8 mouse cellular contexts compared by ENCODE assay signal in the genomic region with DNA sequence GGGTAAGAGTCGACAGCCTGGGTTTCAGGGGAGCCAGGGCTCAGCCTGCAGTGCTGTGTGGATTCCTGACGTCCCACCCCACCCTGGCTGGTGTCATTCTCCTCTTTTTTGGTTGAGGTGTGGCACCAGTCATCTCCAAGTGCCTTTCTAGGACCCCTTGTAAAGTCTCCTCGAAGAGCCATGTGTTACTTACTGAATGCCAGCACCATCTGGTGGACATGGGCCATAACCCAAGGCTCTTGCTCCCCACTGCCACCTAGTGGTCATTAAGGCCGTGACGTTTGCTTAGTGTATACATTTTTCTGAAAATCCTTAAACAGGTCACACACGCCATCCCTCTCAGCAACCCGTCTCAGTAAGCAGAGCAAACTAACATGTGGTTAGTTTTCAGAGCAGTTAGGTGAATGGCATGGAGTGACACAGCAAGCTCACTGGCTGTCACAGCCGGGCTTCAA. TPM values are rescaled to one million over a fixed set of nuclear protein-coding genes. Genes with fewer than 3 reads are reported as not detected.
A peak's percentile ranks its signal among the peaks of the same experiment; 100 is the strongest.
DNase-seq lines count a peak whose midpoint lies in the region; ATAC-seq and TF ChIP-seq lines count a peak whose summit lies in the region.

No protein-coding gene starts in this region.

- peak; percentile 74 for DNase-seq in Muller cell, postnatal 12 days (ENCODE audit: inconsistent ontology term)
- peak; percentile 21 for DNase-seq in cerebellum, adult 11-12 months
- peak; percentile 91 for DNase-seq in forebrain, postnatal 0 days
- peak; percentile 92 for DNase-seq in hindbrain, embryonic 14.5 days (ENCODE audit: low spot score)
- DNase-seq in layer of hippocampus, postnatal 14 days (ENCODE audit: low spot score in 2 of 2): peak; percentile 63 to 75
- peak; percentile 76 for DNase-seq in lung, postnatal 25 days (ENCODE audit: low spot score)
- peak; percentile 82 for DNase-seq in retina, postnatal 7 days (ENCODE audit: low read depth, low spot score)
- peak; percentile 39 for DNase-seq in urinary bladder, adult 2 months (ENCODE audit: low spot score)

- H3K9ac ChIP-seq in forebrain, postnatal 0 days: no peak overlapping the region
- H3K9ac ChIP-seq in hindbrain, embryonic 14.5 days: no peak overlapping the region

- H3K4me3 ChIP-seq in forebrain, postnatal 0 days (ENCODE audit: low read depth, low read length): no peak overlapping the region
- H3K4me3 ChIP-seq in hindbrain, embryonic 14.5 days (replicated peaks; ENCODE audit: low read length): no peak overlapping the region

- WGBS in forebrain, postnatal 0 days: 21% methylated on average over 8 of the region's 8 CpGs
- 21% methylated on average over 8 of the region's 8 CpGs for WGBS in hindbrain, embryonic 14.5 days

- ATAC-seq in forebrain, postnatal 0 days: peak; percentile 84
- peak; percentile 80 for ATAC-seq in hindbrain, embryonic 14.5 days (ENCODE audit: low FRiP score)

- no peak overlapping the region for H3K27ac ChIP-seq in forebrain, postnatal 0 days (ENCODE audit: low read depth, low read length)
- no peak overlapping the region for H3K27ac ChIP-seq in hindbrain, embryonic 14.5 days

- peak; percentile 100 for TF ChIP-seq CTCF in forebrain, postnatal 0 days (IDR thresholded peaks at IDR 0.05; ENCODE audit: low read depth)

- no peaks in the 10 kb centered on the region for H3K27me3 ChIP-seq in forebrain, postnatal 0 days (ENCODE audit: insufficient read depth, low read length)
- no peaks in the 10 kb centered on the region for H3K27me3 ChIP-seq in hindbrain, embryonic 14.5 days (ENCODE audit: control insufficient read depth, insufficient read depth, low read length)

- H3K4me2 ChIP-seq in forebrain, postnatal 0 days (ENCODE audit: low read depth): no peak overlapping the region
- no peak overlapping the region for H3K4me2 ChIP-seq in hindbrain, embryonic 14.5 days (replicated peaks)

- H3K9me3 ChIP-seq in forebrain, postnatal 0 days (ENCODE audit: low read length): no peaks in the 10 kb centered on the region
- H3K9me3 ChIP-seq in hindbrain, embryonic 14.5 days (ENCODE audit: control insufficient read depth, low read length): no peaks in the 10 kb centered on the region

- no peaks in the 10 kb centered on the region for H3K4me1 ChIP-seq in forebrain, postnatal 0 days (ENCODE audit: insufficient read depth)
- H3K4me1 ChIP-seq in hindbrain, embryonic 14.5 days (replicated peaks; ENCODE audit: control insufficient read depth, insufficient read depth, low read length): no peaks in the 10 kb centered on the region

- no peaks in the 10 kb centered on the region for H3K36me3 ChIP-seq in forebrain, postnatal 0 days (ENCODE audit: insufficient read depth)
- no peaks in the 10 kb centered on the region for H3K36me3 ChIP-seq in hindbrain, embryonic 14.5 days (replicated peaks; ENCODE audit: control insufficient read depth, insufficient read depth)

RNA-seq across cellular contexts. Expression of a gene that starts 10.3 kb away (rescaled TPM):
- total RNA-seq in forebrain, postnatal 0 days (2014; rRNA removed): 35.9 and 37.9 TPM in 2 replicates
- 20.7 and 24.2 TPM in 2 replicates for polyA plus RNA-seq in forebrain, postnatal 0 days (2015; fragmentation: Nextera tagmentation; extraction: Ambion mirVana)
- 37.0 and 40.7 TPM in 2 replicates for polyA plus RNA-seq in hindbrain, embryonic 14.5 days (2014; fragmentation: Nextera tagmentation; extraction: Ambion mirVana)
- total RNA-seq in layer of hippocampus, postnatal 14 days (2021): 10 to 100 TPM; 49.1 to 60.4 TPM
- 13.2 and 14.3 TPM in 2 replicates for polyA plus RNA-seq in urinary bladder, adult 2 months (2012; rRNA removed)

Comparison
In these comparisons a context has a peak if more than half of its experiments do, and no peak if none do; other contexts are left out.
1. DNase-seq: peak in every context shown above with its lines; median percentile 92 in hindbrain, embryonic 14.5 days; 91 in forebrain, postnatal 0 days; 82 in retina, postnatal 7 days; 76 in lung, postnatal 25 days; 74 in Muller cell, postnatal 12 days; 69 in layer of hippocampus, postnatal 14 days; 39 in urinary bladder, adult 2 months; 21 in cerebellum, adult 11-12 months.